Mouse (Mus musculus) layer of hippocampus, adult 8-10 months (tissue): ENCODE results near the gene Fam234b. TPM values are rescaled to one million over a fixed set of nuclear protein-coding genes. Genes with fewer than 3 reads are reported as not detected.

Source experiments
- DNase-seq, 2 experiments: peaks; one replicate each; pipeline ENCODE4 v3.0.0; 2022; ENCODE audit warnings: low spot score in 2 of 2
- total RNA-seq, 4 experiments: library from RNA; stranded (reverse); gene quantifications; 2 replicates each; pipeline ENCODE4 v1.2.4; 2022

The Fam234b gene
- total RNA-seq, 4 experiments from 2014 or later: 137 to 162 (median 153) TPM

DNA sequence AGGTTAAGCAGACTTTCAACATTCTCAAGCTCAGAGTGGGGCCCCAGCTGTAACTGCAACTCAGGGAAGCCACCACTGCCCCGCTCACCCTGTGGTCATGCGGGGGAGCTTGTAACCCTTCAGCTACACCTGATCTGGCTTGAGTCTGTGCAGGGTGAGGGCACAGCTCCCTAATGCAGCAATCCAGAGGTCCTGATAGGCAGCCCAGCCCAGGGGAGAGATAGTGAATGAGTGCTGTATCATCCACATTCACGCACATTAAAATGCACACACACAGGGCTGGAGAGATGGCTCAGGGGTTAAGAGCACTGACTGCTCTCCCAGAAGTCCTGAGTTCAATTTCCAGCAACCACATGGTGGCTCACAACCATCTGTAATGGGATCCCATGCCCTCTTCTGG, 19.2 kb upstream of the Fam234b start:
- DNase-seq: no peak

DNA sequence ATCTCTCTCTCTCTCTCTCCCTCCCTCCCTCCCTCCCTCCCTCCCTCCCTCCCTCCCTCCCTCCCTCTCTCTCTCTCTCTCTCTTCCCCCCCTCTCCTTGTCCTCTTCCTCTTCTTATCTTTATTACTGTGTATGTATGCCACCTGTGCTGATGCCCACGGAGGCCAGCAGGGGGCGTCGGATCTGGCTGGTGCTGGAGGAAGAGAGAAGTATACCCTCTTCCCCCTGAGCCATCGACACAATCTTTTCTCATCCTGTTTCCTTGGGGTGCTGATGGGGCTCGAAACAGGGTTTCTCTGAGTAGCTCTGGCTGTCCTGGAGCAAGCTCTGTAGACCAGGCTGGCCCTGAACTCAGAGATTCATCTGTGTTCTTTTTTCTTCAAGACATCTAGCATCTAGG, 14.9 kb upstream of the Fam234b start:
- DNase-seq: no peak

DNA sequence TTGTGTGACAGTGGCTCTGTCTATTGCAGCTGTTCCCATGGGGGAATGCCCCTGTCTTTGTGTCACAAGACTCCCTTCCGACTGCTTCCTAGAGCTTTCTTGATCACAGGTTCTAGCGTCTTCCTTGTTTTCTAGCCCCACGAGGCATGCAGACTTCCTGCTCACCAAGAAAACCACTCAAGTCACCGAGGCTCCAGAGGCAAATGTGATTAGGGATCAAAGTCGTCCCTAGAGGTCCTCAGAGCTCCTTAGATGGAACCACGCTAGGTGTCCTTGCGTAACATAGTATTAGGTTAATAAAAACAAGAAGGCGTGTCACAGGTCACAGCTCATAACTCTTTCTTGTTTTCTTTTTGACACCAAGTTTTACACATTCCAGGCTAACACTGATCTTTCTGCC, 13.8 kb upstream of the Fam234b start:
- no peak for DNase-seq

DNA sequence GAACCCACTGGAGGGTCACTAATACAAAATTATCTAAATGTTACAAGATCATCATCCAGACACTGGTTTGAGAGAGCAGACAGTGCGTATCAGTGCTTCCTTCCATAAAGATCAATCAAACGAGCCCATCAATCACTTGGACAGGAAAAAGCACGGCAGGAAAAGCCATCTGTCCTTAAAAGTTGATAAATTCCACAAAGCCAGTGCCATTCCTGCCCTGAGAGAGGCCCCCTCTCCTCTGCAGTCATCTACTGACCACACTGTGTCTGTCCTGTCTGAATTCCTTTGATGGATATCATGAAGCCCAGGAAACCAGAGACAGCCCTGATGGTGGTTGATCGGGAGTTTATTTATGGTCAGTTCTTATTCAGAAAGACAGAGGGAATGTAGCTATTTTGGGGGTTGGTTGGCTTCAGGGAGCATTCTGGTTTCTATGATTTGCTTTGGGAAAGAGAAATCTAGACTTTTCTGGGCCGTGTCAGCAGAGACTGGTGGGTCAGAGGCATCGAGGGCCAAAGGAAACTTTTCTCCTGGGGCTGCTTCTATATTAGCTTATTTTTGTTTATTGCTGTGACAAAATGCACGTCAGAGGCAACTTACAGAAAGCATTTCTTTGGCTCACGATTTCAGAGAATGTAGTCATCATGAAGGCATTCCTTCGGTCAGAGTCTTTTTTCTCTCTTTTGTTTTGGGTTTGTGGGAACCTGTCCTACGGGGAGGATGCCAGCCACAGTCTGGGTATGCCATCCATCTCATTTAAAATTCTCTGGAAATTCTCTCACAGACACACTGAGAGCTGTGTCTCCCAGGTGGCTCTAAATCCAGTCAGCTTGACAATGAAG, 10.5 kb upstream of the Fam234b start:
- no peak for DNase-seq

GRCm38 (mm10) chr6:135188629-135189028, 9.1 kb upstream of the Fam234b start:
- no peak for DNase-seq

GRCm38 (mm10) chr6:135190122-135190521, 7.7 kb upstream of the Fam234b start:
- DNase-seq: no peak

DNA sequence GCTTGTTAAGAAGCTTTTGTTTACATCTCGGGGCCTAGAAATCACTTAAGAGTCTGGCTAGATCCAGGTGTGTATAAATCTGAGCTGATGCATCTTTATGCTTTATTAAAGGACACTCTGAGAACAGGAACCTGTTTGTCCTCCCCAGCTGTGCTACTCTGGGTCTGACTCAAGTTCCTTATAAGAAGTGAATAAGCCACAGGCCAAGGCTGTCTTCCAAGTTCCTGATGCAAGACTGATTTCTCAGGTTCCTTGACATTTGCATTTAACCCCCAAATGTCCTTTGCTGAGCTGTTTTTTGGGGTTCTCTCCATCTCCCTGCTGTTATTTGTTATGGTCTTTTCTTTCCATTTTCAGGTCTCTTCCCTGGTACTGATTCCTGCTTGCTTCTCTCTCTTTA, 5.9 kb upstream of the Fam234b start:
- no peak for DNase-seq

- DNase-seq: no peak
Measured at GRCm38 (mm10) chr6:135192993-135193392, 4.8 kb upstream of the Fam234b start.

- DNase-seq: no peak
Measured at GRCm38 (mm10) chr6:135193733-135194132, 4.0 kb upstream of the Fam234b start.

DNA sequence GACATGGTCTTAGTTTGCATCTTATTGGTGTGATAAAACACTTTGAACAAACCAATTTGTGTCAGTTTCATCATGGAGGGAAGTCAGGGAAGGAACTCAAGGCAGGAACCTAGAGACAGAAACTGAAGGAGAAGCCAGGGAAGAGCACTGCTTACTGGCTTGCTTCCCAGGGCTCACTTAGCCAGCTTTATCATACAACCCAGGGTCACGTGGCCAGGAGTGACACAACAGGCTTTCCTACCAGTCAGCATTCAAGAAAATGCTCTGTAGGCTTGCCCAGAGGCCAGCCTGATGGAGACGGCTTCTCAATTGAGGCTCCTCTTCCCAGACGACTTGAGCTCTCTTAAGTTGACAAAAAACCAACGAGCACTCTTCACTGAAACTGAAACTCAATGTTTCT, 2.9 kb upstream of the Fam234b start:
- no peak for DNase-seq

DNA sequence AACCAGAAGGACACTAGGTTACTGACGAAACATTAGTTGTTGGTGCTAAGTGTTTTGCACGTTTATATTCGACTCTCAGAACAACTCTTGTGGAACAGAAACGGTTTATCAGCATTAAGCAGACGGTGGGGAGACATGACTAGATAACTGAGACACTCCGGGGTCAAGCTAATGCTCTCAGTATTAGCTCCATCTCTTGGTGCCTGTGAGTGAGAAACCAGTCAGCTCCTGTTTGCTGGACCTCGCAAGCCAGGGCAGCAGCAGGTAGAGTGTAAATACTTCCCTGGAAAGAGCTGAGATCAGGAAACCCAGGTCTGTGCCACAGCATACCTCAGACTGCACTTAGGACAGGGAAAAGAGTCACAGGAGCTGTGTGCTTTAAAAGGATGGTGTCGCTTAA, 1.1 kb upstream of the Fam234b start:
- no peak for DNase-seq

DNA sequence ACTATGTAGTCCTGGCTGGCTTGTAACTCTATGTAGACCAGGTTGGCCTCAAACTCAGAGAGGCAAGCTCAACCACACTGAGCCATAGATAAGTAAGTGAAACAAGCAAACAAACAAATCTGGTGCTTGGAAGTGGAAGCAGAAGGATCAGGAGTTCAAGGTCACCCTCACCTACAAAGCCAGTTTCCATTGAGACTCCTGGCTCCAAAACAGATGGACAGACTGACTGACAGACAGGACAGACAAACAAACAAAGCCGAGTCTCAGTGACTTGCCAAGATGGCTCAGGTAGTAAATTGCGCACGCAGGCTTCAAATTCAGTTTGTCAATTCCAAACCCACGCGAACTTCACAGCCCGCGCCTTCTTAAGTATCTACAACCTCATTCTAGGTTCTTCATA, 331 bp upstream of the Fam234b start:
- peak in 1 of 2 experiments; percentile 19 for DNase-seq

DNA sequence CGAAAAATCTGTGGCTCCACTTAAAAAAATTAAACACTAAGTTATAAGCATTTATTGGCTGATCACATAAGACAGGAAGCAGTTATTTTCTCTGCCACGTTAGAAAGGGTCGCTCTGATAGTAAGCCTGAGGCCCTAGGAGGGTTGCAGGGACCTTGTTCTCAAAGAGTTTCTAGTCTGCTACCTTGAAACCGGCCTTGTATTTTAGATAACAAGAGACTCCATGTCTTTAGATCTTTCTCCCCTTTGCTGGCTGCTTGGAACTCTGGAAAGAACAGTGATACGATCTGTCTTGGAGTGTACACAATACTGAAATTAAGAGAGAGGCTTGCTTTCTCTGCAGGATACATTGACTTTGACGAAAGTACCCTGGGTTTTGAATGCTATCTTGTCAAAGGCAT, 949 bp downstream of the Fam234b start:
- no peak for DNase-seq

DNA sequence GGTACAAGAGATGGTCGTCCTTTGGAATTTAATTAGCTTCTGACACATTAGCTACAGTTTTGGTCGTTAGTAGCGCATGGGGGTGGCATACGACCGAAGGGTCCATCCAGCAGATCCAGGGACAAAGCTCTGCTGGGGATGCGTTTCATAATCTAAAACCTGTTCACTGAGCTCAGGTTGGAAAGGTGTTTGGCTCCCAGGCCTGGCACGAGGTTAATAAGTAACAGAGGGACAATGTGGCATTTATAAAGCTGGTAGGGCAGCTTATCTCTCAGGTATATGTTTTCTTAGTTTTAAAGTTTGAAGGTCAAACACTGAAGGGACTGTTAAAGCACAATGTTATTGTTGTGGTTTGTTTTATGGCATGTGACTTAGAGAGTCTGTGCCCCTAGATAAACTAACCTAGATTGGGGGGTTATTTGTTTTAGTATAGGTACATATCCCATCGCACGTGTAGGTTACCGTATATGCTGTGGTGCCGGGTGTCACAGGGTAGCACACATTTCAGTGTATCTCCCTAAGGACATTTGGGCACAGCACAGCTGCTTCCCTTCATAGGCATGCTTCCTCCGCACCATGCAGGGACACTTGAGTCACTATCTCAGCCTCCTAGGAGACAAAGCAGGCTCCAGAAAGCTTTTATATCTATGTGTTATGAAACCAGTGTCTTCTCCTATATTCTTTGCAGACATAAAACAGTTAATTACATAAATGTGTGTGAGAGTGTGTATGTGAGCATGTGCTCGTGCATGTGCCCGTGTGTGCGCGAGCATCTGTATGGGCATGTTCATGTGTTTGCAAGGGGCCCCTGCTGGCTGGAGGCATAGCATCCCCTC, 2.6 kb downstream of the Fam234b start:
- DNase-seq: peak; percentile 30 to 38

DNA sequence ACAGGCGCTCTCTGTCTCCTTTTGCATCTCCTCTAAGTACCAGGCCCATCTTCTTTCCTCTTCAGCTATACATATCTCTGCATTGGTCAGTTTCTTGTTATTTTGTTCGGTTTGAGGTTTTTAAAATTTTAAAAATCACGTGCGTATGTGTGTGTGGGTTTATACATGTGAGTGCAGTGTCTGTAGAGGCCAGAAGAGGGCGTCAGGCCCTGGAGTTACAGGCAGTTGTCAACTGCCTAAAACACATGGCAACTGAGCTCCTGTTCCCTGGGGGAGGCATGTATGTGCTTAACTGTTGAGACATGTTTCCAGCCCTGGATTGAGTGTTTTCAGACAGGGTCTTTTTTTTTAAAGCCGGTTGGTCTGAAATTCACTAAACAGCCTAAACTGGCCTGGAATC, 4.9 kb downstream of the Fam234b start:
- DNase-seq: no peak

GRCm38 (mm10) chr6:135203737-135204136, 6.0 kb downstream of the Fam234b start:
- DNase-seq: peak; percentile 22 to 54

- DNase-seq: no peak
Measured at GRCm38 (mm10) chr6:135204869-135205268, 7.1 kb downstream of the Fam234b start.

DNA sequence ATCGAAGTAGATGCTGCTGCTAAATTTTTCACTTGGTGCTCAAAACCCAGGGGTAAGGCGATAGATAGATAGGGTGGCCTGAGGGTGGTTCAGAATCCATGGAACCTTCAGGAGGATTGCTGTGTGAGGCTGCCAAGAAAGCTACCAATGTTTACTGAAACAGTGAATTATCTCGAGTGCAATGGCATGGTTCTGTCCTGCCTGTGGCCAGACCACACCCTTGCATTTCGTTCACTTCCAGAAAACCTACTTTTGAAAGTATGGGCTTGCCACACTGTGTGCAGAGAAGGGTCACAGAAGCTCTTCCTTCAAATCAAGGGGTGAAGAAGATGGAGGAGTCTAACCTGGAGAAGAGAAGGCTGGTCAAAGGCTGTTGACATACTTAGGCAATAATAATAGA, 8.0 kb downstream of the Fam234b start:
- no peak for DNase-seq

DNA sequence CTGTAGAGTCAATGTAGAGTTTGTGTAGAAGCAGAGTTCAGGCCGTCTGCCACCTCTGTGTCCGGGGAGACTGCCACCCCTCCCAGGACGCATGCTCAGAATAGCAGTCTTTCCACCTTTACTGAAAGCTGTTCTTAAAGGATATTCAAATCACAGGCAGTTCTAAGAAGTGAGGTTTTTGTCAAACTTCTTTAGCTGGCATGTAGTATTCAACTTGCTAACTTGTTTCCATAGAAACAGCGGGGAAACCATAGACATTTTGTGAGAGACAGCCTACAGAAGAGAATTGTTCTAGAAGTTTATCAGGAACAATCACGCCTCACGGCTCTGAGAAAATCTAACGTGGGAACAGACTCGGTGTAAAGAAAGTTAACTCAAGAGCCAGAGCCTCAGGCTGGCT, 9.1 kb downstream of the Fam234b start:
- DNase-seq: no peak

DNA sequence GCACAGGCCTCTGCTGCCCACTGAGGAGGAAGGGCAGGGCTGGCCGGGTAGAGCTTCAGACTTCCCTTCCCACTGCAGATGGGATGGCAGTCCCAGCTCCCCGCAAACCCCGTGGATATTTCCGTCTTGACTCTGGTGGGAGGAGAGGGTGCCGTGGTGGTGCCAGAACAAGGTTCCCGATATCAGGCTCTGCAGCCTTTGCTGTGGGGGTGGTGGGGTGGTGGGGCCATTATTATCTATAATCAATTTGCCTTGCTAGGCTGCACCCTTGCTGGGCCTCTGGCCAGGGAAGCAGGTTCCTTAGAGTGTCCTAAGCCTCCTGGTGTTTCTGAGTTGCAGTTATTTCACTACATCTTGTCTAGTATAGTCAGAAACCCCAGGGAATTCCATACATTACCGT, 13.4 kb downstream of the Fam234b start:
- no peak for DNase-seq

GRCm38 (mm10) chr6:135212666-135213065, 14.9 kb downstream of the Fam234b start:
- DNase-seq: no peak

GRCm38 (mm10) chr6:135218330-135218729, 20.6 kb downstream of the Fam234b start:
- no peak for DNase-seq

DNA sequence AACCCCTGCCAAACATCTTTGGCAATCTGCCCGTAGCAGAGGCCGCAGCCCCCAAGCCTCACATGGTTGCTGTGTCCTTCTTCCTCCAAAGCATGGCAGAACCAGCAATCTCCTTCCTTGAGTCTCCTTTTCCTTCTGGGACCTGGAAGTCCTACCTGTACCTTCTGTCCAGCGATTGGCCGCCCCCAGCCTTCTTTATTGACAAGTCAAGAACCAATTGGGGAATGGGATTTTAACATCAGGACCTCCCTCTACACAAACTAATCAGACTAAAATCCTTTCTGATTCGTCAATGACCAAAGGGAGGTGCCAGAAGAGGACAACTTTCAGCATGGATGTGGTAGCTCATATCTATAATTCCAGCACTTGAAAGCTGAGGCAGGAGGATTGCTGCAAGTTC, 22.1 kb downstream of the Fam234b start:
- no peak for DNase-seq
